Mouse (Mus musculus): ENCODE results near the gene Mphosph10. TPM values are rescaled to one million over a fixed set of nuclear protein-coding genes. Genes with fewer than 3 reads are reported as not detected.

Gene Mphosph10
- 44.3 and 51.1 TPM in 2 replicates for total RNA-seq (2017)

DNA sequence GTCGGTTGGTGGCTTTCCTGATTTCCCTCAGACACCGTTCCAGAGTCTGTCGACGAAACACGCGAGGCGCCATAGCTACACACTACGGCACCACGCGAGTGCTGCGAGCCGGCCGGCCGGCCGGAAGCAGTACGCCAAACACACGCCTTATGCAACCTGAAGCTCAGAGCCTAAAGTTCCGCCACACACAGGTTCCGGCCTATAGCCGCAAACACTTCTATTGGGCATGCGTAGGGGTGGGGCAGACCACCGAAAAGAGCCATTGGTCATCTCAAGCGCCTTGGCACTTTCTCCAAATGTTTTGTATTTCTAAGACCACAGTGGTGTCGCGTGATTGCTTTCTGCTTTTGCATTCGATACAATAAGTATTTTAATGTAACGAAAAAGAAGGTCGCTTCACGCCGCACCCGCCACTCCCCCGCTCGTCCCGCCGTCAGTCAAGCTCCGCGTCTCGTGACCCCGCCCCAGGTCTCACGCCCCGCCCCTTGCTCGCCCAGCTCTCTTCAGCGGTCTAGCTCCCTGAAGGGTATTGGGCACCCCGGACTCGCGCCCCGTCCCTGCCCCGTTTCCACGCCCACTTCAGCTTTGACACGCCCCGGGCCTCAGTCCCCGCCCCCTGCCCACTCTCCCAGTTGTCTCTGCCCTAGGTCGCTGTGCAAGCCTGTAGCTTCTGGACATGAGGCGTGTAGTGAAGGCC, at the start of gene Mphosph10, which contains the start of gene Mcee:
Gene Mphosph10 (minus strand): TSS at position 147 of the 697 bp plus-strand sequence.
Gene Mcee (plus strand): TSS at position 486 of the 697 bp plus-strand sequence.
- ATAC-seq (ENCODE audit: extremely low read depth, insufficient number of reproducible peaks, low FRiP score, poor library complexity, severe bottlenecking), result peak; percentile 94

- no peak for ATAC-seq (ENCODE audit: extremely low read depth, insufficient number of reproducible peaks, low FRiP score, poor library complexity, severe bottlenecking)
Measured at GRCm38 (mm10) chr7:64440519-64440918, 48.5 kb upstream of the Mphosph10 start.

DNA sequence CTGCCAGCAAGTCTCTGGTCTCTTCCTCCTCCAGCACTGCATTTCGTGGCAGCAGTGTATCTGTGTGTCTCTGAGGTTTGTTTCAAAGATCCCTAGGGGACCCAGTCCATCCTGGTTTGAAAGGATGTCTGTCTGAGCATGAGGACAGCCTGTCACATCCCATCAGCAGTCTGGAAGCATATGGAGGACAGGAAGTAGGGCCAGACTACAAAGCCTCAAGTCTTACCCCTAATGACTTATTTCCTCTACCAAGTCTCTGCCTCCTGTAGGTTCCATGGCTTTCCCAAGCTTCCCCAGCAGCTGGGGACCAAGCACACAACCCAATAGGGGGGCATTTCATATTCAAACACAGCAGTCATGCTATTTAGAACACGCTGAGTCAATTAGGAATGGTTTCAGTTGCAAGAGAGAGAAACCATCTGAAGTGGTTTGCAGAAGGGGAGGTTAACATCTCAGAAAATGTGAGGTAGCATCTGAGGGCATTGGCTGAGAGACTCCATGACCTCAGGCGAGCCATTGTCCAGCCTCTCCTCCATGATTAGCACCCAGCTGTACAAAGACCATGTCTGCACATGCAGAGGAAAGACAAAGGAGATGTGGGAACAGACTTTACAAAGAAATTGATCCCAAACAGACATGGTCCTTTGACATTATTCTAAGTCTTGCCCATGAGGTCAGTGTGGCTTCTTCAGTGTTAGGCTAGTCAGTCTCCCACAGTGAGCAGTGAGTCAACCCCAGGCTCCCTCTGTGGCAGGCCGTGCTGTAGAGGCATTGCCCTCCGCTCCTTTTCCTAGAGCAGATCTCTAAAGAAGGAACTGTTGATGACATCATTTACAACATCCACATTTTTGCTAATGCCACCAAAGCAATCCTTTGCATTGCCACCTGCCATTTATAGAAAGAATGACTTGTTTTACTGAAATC, 47.8 kb upstream of the Mphosph10 start:
- ATAC-seq (ENCODE audit: extremely low read depth, insufficient number of reproducible peaks, low FRiP score, poor library complexity, severe bottlenecking), result no peak

- ATAC-seq (ENCODE audit: extremely low read depth, insufficient number of reproducible peaks, low FRiP score, poor library complexity, severe bottlenecking), result no peak
Measured at GRCm38 (mm10) chr7:64424861-64425260, 32.8 kb upstream of the Mphosph10 start.

GRCm38 (mm10) chr7:64403989-64404388, 11.9 kb upstream of the Mphosph10 start:
- ATAC-seq (ENCODE audit: extremely low read depth, insufficient number of reproducible peaks, low FRiP score, poor library complexity, severe bottlenecking), result peak; percentile 42

GRCm38 (mm10) chr7:64402452-64402851, 10.4 kb upstream of the Mphosph10 start:
- ATAC-seq (ENCODE audit: extremely low read depth, insufficient number of reproducible peaks, low FRiP score, poor library complexity, severe bottlenecking), result no peak

DNA sequence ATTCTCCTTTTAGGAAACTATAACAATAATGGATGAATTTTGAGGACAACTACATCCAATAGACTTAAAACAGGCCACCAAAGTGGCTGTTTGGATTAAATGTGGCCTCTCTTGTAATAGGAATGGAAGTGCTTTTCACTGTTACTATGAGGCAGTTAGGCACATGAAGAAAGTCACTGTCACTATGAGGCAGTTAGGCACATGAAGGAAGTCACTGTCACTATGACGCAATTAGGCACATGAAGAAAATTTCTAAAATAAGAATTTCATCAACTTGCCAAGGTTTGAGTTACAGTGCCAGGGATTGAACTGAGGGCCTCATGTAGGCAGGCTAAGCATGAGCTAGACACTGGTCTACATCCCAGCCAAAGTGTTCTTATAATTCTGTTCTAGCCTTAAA, 8.7 kb upstream of the Mphosph10 start:
- ATAC-seq (ENCODE audit: extremely low read depth, insufficient number of reproducible peaks, low FRiP score, poor library complexity, severe bottlenecking), result peak; percentile 44; the same call in 1 of the 2 replicates

- no peak for ATAC-seq (ENCODE audit: extremely low read depth, insufficient number of reproducible peaks, low FRiP score, poor library complexity, severe bottlenecking)
Measured at GRCm38 (mm10) chr7:64392819-64393151, 717 bp upstream of the Mphosph10 start.

GRCm38 (mm10) chr7:64391479-64391878, 589 bp downstream of the Mphosph10 start:
- no peak for ATAC-seq (ENCODE audit: extremely low read depth, insufficient number of reproducible peaks, low FRiP score, poor library complexity, severe bottlenecking)

DNA sequence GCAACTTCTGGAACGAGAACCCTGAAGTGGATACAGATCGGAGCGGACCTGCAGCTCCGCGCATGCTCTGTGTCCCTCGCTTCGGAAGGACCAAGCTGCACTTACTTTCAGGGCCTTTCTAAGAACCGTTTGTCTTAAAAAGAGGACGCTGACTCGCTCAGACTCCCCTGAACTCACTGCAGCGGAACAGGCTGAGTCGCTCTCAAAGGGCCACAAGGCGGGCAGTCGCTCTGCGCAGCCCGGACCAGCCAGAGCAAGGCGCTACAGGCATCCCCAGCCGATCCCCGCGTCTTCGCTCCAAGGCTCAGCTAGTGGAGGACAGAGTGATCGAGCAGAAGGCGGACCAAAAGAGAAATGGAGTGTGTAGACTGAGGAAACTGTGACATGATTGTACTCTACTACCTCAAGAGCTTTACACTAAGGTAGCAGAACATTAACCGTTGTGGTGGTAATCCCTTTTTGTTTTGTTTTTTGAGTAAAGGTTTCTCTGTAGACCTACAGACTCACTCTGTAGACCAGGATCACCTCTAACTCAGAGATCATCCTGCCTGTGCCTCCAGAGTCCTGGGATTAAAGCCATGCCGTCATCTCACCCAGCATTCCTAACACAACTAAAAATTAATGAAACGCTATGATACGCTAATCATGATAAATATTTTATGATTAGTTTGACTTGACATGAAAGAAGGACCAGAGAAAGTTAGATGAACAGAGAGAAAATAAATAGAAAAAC, 18.1 kb downstream of the Mphosph10 start, which contains the start of gene Fan1:
Gene Fan1 (minus strand): TSS at position 266 of the 733 bp plus-strand sequence.
- ATAC-seq (ENCODE audit: extremely low read depth, insufficient number of reproducible peaks, low FRiP score, poor library complexity, severe bottlenecking), result peak; percentile 99

DNA sequence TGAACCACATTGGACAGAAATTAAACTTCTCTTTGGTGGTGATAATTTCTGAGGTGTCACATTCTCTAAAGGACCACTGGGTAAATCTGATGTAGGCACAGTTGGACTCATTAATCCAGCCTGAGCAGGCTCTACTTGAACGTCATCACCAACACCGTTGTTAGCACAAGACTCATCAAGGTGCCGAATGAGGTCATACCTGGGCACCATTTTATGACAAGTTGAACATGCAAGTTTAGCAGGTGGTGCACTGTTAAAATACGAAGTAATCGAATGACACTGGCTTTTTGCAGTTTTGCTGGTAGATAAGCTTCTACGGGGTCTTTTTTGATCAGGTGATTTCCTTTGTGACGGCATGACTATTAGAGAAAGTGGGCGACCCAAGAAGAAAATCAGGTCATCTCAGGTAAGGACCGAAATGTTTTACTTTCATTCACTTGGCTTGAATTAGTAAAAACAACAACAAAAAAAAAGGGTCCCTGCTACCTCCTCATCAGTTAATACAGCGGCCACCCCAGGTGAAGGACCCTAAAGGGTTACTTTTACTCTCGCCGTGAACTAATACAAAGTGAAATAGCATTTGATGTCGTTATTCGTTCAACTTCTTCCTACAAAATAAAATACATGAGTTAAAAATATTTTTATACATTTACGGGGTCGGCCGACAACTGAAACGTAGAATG, 18.8 kb downstream of the Mphosph10 start:
- no peak for ATAC-seq (ENCODE audit: extremely low read depth, insufficient number of reproducible peaks, low FRiP score, poor library complexity, severe bottlenecking)

DNA sequence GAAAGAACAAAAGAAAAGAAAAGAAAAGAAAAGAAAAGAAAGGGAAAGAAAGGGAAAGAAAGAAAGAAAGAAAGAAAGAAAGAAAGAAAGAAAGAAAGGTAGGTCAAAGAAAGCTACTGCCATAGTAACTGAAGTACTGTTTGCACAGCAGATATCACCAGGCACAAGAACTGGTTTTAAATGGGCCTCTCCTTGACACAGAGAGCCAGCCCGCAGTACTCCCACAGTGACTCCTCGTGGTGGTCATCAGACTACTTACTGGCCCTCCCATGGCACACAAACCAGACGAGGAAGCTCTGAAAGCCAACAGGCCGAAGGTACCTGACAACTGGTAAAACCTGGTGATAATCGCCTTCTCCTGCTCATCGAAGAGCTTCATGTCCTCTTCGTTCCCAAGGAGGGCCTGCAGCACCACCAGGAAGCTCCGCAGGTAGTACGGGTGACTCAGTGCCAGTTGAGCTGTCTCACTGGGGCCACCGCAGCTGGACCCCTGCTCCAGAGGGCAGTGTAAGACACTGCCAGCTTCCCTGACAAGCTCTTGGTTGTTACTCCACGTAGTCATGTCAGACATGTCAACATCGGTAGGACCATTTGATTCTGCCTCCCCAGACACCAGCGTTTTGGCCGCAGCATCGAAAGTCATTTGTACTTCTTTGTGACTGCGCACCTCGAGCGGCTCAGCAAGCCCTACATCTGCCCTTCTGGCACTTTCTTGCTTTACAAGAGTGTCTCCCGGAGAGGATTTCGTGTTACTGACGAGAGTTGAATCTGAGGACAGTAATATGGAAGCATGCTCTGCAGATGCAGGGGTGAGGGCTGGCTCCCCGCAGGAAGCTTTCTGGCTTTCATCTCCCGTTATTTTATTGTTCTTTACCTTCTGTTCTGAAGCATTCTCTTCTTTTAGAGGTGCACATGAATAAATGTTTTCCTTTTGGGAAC, 19.9 kb downstream of the Mphosph10 start:
- no peak for ATAC-seq (ENCODE audit: extremely low read depth, insufficient number of reproducible peaks, low FRiP score, poor library complexity, severe bottlenecking)

DNA sequence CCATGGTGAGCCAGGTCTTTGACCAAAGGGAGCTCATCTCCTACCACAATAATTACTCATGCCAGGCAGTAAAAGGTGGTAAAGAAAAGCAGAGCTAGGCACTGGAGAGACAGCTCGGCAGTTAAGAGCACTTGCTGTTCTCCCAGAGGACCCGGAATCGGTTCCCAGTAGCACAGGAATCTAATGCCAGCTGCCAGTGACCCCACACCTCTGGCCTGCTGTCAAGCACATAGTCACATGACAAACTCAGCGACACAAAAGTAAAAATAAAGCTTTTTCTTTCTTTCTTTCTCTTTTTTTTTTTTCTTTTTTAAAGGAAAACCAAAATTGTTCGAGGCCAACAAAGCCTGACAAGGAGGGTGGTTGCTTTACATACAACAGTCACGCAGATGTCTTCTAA, 22.2 kb downstream of the Mphosph10 start:
- ATAC-seq (ENCODE audit: extremely low read depth, insufficient number of reproducible peaks, low FRiP score, poor library complexity, severe bottlenecking), result no peak

GRCm38 (mm10) chr7:64365863-64366262, 26.2 kb downstream of the Mphosph10 start:
- ATAC-seq (ENCODE audit: extremely low read depth, insufficient number of reproducible peaks, low FRiP score, poor library complexity, severe bottlenecking), result no peak

- ATAC-seq (ENCODE audit: extremely low read depth, insufficient number of reproducible peaks, low FRiP score, poor library complexity, severe bottlenecking), result no peak
Measured at GRCm38 (mm10) chr7:64360586-64360945, 31.5 kb downstream of the Mphosph10 start.

DNA sequence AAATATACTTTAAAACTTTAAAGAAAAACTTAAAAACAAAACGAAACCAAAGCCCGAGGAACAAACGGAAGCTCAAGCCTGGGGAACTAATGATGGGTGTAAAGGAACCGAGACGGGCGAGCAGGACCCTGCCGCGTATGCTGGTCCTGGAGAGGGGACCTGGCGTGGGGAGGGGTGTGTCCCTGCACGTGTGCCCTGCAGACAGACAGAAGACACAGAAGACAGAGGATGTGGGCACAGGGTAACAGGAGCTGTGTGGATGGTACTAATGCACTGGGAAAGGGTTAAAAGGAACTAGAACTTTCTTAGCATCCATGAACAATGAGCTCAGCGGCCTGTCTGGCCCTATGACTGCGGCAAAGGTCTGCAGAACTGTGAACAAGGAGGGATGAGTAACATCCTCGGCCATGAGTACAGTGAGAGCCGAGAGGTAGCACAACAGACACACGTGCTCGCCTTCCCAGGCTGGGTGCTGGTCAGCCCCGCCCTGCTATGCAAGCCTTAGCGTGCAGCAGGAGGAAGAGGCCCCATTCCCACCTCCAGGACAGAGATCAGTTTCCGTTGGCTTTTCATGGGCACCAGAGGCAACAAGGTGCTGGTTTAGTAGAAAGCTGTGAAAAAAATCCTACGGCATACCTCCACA, 32.0 kb downstream of the Mphosph10 start:
- ATAC-seq (ENCODE audit: extremely low read depth, insufficient number of reproducible peaks, low FRiP score, poor library complexity, severe bottlenecking), result no peak

- ATAC-seq (ENCODE audit: extremely low read depth, insufficient number of reproducible peaks, low FRiP score, poor library complexity, severe bottlenecking), result no peak
Measured at GRCm38 (mm10) chr7:64358666-64359065, 33.4 kb downstream of the Mphosph10 start.

Data from neutrophil, adult 5-6 weeks (primary cell).